Mouse (Mus musculus): Measurements from ENCODE around the gene Lmo1.

- TF ChIP-seq POU5F1 (IDR thresholded peaks at IDR 0.05; ENCODE audit: borderline replicate concordance, low read length): no peak
- no peak for TF ChIP-seq CTCF (conservative IDR thresholded peaks at IDR 0.05; ENCODE audit: low read length)
- TF ChIP-seq NANOG (IDR thresholded peaks at IDR 0.05; ENCODE audit: borderline replicate concordance, low read length): no peak
These were observed 8.9 kb downstream of the Lmo1 start for GRCm38 (mm10) chr7:109165931-109166585.
